Mouse (Mus musculus) forebrain, embryonic 11.5 days (tissue): ENCODE results near the gene Olfr814. TPM values are rescaled to one million over a fixed set of nuclear protein-coding genes. Genes with fewer than 3 reads are reported as not detected.
"Not testable (repeated sequence)": the region's sequence is repeated elsewhere in the genome, so short reads cannot be mapped to it uniquely, and the experiment has no call there.

Experiments used
- ATAC-seq: fragments of 200-750 bp; cut with Nextera tagmentation; replicated peaks from 2 replicates; pipeline ENCODE4 v1.8.0; 2017; ENCODE audit warnings: moderate TSS enrichment; ENCODE audit not compliant: low FRiP score
- DNase-seq: peaks from one replicate; pipeline ENCODE4 v3.0.0-alpha.2; 2017; ENCODE audit warnings: low spot score
- H3K27ac ChIP-seq: fragments of 300-500 bp; sonication (generic); 2 replicates; pipeline ENCODE4 v1.5.1; 2014; ENCODE audit warnings: low read depth, low read length
- H3K27me3 ChIP-seq: fragments of 300-500 bp; sonication (generic); 2 replicates; pipeline ENCODE4 v1.6.1; 2014; ENCODE audit warnings: mild to moderate bottlenecking, low read length, mixed read lengths; ENCODE audit not compliant: control insufficient read depth, insufficient read depth
- H3K36me3 ChIP-seq: fragments of 300-500 bp; sonication (generic); 2 replicates; pipeline ENCODE4 v1.6.1; 2014; ENCODE audit warnings: mild to moderate bottlenecking, low read length, moderate library complexity, mixed read lengths; ENCODE audit not compliant: control insufficient read depth, insufficient read depth
- H3K4me1 ChIP-seq: fragments of 300-500 bp; sonication (generic); replicated peaks from 2 replicates; pipeline ENCODE4 v1.6.1; 2014; ENCODE audit warnings: low read length, mixed read lengths; ENCODE audit not compliant: control insufficient read depth, insufficient read depth
- H3K4me2 ChIP-seq: fragments of 300-500 bp; sonication (generic); 2 replicates; pipeline ENCODE4 v1.6.1; 2014; ENCODE audit warnings: low read depth, mild to moderate bottlenecking, low read length, moderate library complexity, mixed read lengths; ENCODE audit not compliant: severe bottlenecking
- H3K4me3 ChIP-seq: fragments of 300-500 bp; sonication (generic); 2 replicates; pipeline ENCODE4 v1.5.1; 2014; ENCODE audit warnings: low read depth, low read length
- H3K9ac ChIP-seq: fragments of 300-500 bp; sonication (generic); 2 replicates; pipeline ENCODE4 v1.6.1; 2014; ENCODE audit warnings: low read length
- H3K9me3 ChIP-seq: fragments of 300-500 bp; sonication (generic); 2 replicates; pipeline ENCODE4 v1.6.1; 2016; ENCODE audit warnings: low read length, mixed read lengths; ENCODE audit not compliant: control insufficient read depth
- WGBS: fragments of 180-500 bp; shearing (Covaris S2); extraction: QIAGEN DNeasy Blood & Tissue Kit; methylation state at CpG from one replicate; pipeline ENCODE4 v1.1.7; 2014; 5-methylcytosine and 5-hydroxymethylcytosine counted together
- polyA plus RNA-seq: library from polyadenylated mRNA; unstranded; fragments of >200 nt; fragmentation: Nextera tagmentation; extraction: Ambion mirVana; gene quantifications from 2 replicates; pipeline ENCODE4 v1.2.1, GENCODE M21; 2014

Gene Olfr814
- polyA plus RNA-seq: not detected in 2 replicates

DNA sequence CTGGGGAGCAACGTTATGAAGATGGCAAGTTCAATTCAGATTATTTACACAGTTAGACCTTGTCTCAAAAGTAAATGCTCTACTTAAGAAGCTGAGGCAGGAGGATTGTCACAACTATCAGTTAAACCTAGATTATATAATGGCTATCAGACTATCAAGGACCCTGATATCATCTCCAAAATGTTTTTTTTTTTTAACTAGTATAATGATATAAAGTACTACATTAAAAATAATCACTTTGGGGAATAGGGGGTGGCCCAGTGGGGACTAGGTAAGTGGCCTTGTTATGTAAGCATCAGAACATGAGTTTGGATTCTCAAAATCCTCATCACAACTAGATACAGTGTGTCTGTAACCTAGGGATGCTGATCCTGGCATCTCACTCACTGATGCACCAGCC, at the start of gene Olfr814:
Olfr814 (minus strand) TSS at position 101 of the 400 bp plus-strand sequence.
- WGBS: no CpG with 5 or more reads among the region's 1 CpGs
- not testable (repeated sequence) for H3K27ac ChIP-seq

DNA sequence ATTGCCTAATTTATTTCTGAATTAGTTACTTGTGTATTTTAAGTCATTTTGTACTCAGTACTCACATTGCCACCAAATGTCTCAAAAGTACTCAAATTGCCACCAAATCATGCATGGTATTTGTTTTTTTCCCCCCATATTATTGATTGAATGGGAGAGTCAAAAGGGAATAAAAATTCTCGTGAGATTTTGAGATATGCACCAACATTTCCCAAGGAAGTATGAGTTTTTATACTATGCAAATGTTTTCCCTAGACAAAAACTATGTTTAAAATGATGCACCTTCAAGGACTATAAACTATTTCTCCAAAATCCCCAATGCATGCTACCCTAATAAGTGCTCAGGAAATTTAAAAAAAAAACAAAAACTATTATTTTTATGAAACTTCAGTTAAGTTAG, 35.8 kb upstream of the Olfr814 start, which contains the start of gene Olfr816:
Olfr816 (minus strand) TSS at position 101 of the 400 bp plus-strand sequence.
- Histone ChIP-seq H3K9ac (no peak within 1 kb of the TSS), H3K27me3 (no peaks in the 10 kb centered on the region), H3K4me2 (no peak within 1 kb of the TSS), H3K9me3 (no peaks in the 10 kb centered on the region), H3K27ac (no peak within 1 kb of the TSS), H3K36me3 (no peaks in the 10 kb centered on the region), H3K4me3 (no peak within 1 kb of the TSS), H3K4me1 (no peaks in the 10 kb centered on the region)
- whole genome bisulfite sequencing: 76% methylated on average over 1 of the region's 1 CpGs
- no peak for DNase-seq
- no peak for ATAC-seq

More for the DNA sequence above, at the start of gene Olfr814:
- ATAC-seq, H3K4me1 ChIP-seq, H3K9me3 ChIP-seq, H3K4me3 ChIP-seq, H3K4me2 ChIP-seq, H3K9ac ChIP-seq, H3K27me3 ChIP-seq, H3K36me3 ChIP-seq, DNase-seq: not testable (repeated sequence)

DNA sequence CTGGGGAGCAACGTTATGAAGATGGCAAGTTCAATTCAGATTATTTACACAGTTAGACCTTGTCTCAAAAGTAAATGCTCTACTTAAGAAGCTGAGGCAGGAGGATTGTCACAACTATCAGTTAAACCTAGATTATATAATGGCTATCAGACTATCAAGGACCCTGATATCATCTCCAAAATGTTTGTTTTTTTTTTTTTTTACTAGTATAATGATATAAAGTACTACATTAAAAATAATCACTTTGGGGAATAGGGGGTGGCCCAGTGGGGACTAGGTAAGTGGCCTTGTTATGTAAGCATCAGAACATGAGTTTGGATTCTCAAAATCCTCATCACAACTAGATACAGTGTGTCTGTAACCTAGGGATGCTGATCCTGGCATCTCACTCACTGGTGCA, 26.1 kb upstream of the Olfr814 start, which contains the start of gene Olfr815:
Olfr815 (minus strand) TSS at position 101 of the 400 bp plus-strand sequence.
- H3K9ac ChIP-seq, H3K27me3 ChIP-seq, H3K36me3 ChIP-seq, H3K27ac ChIP-seq, H3K4me1 ChIP-seq, H3K4me3 ChIP-seq, ATAC-seq, H3K4me2 ChIP-seq, DNase-seq, H3K9me3 ChIP-seq: not testable (repeated sequence)
- no CpG with 5 or more reads among the region's 1 CpGs for WGBS

DNA sequence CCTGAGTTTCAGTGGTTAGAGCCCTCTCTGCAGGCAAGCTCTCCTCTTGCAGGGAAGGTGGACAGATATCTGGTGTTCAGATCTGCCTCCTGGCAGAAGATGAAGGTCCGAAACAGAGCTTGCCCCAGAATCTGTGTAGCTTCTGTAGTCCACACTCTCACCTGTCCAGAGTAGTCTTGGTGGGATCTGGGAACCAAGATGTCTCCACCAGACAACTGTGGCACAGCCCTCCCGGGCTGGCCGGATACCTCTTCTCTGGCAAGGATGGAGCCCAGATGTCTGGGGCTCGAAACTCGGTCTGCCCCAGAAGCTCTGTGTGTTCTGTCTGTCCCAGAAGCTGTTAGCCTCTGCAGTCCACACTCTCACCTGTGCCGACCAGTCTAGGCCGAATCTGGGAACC, 6.3 kb upstream of the Olfr814 start:
- no peak overlapping the region for H3K9ac ChIP-seq
- no peak overlapping the region for H3K4me3 ChIP-seq
- 92% methylated on average over 7 of the region's 7 CpGs for WGBS
- H3K27ac ChIP-seq: no peak overlapping the region
- DNase-seq: no peak
- H3K9me3 ChIP-seq: no peaks in the 10 kb centered on the region
- no peak for ATAC-seq
- H3K4me2 ChIP-seq: no peak overlapping the region
- H3K27me3 ChIP-seq: no peaks in the 10 kb centered on the region
- H3K36me3 ChIP-seq: no peaks in the 10 kb centered on the region
- H3K4me1 ChIP-seq: no peaks in the 10 kb centered on the region

DNA sequence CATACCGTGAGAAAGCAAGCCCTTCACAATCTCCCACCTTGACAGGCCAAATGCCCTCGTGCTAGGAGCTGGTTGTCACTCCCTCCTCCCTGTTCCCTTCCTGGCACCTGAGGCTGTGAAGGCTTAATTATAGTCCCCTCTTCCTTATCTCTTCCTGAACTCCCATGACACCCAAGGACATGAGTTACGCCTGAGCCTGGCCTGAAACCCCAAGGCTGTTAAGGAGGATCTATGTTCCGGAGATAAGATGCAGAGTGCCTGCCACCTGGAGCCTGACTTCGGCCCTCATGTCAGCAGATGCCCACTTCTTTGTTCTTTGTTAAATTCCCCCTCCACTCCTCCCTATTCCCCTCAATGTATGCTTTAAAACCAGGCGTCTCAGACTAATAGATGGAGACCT, 5.8 kb upstream of the Olfr814 start:
- DNase-seq, H3K9ac ChIP-seq, H3K27ac ChIP-seq, H3K9me3 ChIP-seq, H3K4me2 ChIP-seq, H3K4me3 ChIP-seq, H3K27me3 ChIP-seq, H3K4me1 ChIP-seq, H3K36me3 ChIP-seq, ATAC-seq: not testable (repeated sequence)
- 85% methylated on average over 6 of the region's 6 CpGs for WGBS

DNA sequence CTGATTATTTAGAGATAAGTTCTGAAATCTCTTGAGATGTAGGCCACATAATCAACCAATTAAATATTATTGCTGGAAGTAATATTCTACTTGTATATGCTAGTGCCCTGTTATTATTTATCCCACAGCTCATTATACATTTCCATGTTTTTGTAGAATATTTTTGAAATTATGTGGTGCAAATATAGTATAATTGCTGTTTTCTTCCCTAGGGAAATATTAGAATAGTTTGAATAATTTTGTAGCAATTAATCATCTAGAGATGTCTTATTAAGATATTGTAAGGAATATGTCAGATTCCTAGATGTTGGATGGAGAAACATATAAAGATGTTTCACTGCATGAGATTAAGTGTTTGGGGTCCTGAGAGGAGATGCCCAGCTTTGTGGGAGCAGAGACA, 24.6 kb downstream of the Olfr814 start, which contains the start of gene Olfr813:
Olfr813 (plus strand) TSS at position 301 of the 400 bp plus-strand sequence.
- no peaks in the 10 kb centered on the region for H3K4me1 ChIP-seq

DNA sequence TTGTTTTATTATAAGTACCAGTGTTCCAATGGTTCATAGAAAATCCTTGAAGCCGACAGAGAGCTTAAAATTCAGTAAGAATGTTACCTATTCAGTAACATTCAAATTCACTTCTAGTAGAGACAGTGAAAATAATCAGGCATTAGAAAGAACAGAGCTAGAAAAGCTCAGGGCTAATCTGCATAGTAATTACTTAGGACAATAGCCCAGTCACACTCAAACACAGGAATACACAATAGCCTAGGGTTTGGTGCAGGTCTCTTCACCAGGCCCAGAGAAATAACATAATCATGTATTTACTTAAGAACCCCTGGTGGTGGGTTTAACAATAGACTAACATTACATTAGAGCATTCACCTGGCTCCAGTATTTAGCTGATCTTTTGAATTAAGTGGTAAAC, 32.3 kb downstream of the Olfr814 start:
- no peak for DNase-seq
- ATAC-seq: 0 out of 2 replicates have a peak, but pooled peaks have one; percentile 38
- 38% methylated on average over 1 of the region's 1 CpGs for WGBS

More for the DNA sequence above, 24.6 kb downstream of the Olfr814 start, which contains the start of gene Olfr813:
- Histone ChIP-seq H3K4me3 (no peak within 1 kb of the TSS), H3K27me3 (no peaks in the 10 kb centered on the region), H3K9me3 (no peaks in the 10 kb centered on the region), H3K27ac (no peak within 1 kb of the TSS), H3K4me2 (no peak within 1 kb of the TSS), H3K36me3 (no peaks in the 10 kb centered on the region), H3K9ac (no peak within 1 kb of the TSS)
- ATAC-seq (no peak), DNase-seq (no peak)

DNA sequence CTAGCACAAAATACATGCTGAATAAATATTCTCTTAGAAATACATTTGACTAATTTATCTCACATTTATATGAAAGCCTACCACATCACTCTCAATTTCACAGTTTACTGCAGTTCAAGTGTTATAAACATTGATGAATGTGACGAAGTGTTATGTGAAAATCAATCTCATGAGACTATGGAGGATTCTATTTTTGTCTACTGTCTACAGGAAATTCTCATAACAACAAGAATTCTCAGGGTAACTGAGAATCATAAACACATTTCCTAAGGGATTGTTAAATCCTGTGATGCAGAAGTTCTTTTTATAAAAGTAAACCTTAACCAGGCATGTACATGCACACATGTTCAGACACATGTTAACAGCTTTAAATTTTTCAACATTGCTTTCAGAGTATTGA, 33.7 kb downstream of the Olfr814 start, which contains the start of gene Olfr812:
Olfr812 (minus strand) TSS at position 101 of the 400 bp plus-strand sequence.
- no peak for ATAC-seq

More for the DNA sequence above, 32.3 kb downstream of the Olfr814 start:
- H3K9ac ChIP-seq: no peak overlapping the region
- H3K9me3 ChIP-seq: no peaks in the 10 kb centered on the region
- no peak overlapping the region for H3K4me3 ChIP-seq
- no peak overlapping the region for H3K4me2 ChIP-seq
- no peak overlapping the region for H3K27ac ChIP-seq
- no peaks in the 10 kb centered on the region for H3K36me3 ChIP-seq
- H3K27me3 ChIP-seq: no peaks in the 10 kb centered on the region
- H3K4me1 ChIP-seq: no peaks in the 10 kb centered on the region

More for the DNA sequence above, 33.7 kb downstream of the Olfr814 start, which contains the start of gene Olfr812:
- Histone ChIP-seq H3K27ac (no peak within 1 kb of the TSS), H3K27me3 (no peaks in the 10 kb centered on the region), H3K9ac (no peak within 1 kb of the TSS), H3K9me3 (no peaks in the 10 kb centered on the region), H3K4me3 (no peak within 1 kb of the TSS), H3K36me3 (no peaks in the 10 kb centered on the region), H3K4me2 (no peak within 1 kb of the TSS), H3K4me1 (no peaks in the 10 kb centered on the region)
- DNase-seq: no peak
- WGBS: 80% methylated on average over 1 of the region's 1 CpGs
